Mouse (Mus musculus): ENCODE results near the gene Abo. TPM values are rescaled to one million over a fixed set of nuclear protein-coding genes. Genes with fewer than 3 reads are reported as not detected.
"Not testable (repeated sequence)": the region's sequence is repeated elsewhere in the genome, so short reads cannot be mapped to it uniquely, and the experiment has no call there.

Abo gene
- polyA plus RNA-seq, 1 experiment from 2014 or later, result not detected

DNA sequence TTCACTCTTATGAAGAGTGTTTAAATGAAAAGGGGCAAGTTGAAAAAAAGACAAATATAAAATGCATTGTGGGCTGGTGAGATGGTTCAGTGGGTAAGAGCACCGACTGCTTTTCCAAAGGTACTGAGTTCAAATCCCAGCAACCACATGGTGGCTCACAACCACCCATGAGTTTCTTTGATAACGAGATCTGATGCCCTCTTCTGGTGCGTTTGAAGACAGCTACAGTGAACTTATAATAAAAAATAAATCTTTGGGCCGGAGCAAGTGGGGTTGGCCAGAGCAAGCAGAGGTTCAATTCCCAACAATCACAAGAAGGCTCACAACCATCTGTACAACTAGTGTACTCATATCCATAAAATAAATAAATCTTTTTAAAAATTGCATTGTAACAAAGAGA lies 31.1 kb upstream of the Abo start:
- no peaks in the 10 kb centered on the region for H3K27me3 ChIP-seq (ENCODE audit: control insufficient read depth, insufficient read depth, low read length)
- H3K9me3 ChIP-seq (ENCODE audit: control insufficient read depth, low read length), result no peaks in the 10 kb centered on the region
- peaks cover 83% of the 10 kb centered on the region for H3K36me3 ChIP-seq (ENCODE audit: control insufficient read depth, insufficient read depth, low read length)
- no peaks in the 10 kb centered on the region for H3K4me1 ChIP-seq (ENCODE audit: control insufficient read depth, insufficient read depth, low read length)
- H3K4me2 ChIP-seq (ENCODE audit: low read length), result no peak overlapping the region
- DNase-seq (no peak), ATAC-seq (ENCODE audit: low FRiP score, low TSS enrichment) (no peak)
- WGBS, result 96% methylated on average over 4 of the region's 4 CpGs
- H3K4me3 ChIP-seq (replicated peaks; ENCODE audit: low read depth, low read length), result no peak overlapping the region
- H3K9ac ChIP-seq (replicated peaks; ENCODE audit: low read length), result no peak overlapping the region
- H3K27ac ChIP-seq (replicated peaks; ENCODE audit: low read depth, low read length), result no peak overlapping the region

DNA sequence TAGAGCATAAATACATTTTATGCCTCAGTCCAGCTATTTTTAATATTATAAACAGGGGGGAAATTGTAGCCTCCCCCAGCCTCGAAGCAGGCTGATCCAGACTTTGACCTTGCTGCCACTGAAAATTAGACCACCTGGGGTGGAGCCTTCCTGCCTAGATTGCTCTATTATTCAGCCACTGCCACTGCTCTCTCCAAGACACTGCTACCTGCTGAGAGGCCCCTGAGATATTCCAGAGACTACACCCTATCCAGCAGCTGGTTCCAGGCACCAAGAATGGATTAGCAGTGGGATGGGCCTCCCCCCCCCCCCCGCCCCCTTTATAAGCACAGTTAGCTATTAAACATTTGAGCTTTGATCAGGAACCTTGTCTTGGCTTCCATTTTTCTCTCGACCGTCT lies 21.4 kb upstream of the Abo start:
- H3K36me3 ChIP-seq (ENCODE audit: control insufficient read depth, insufficient read depth, low read length), result peaks cover 27% of the 10 kb centered on the region
- H3K4me2 ChIP-seq (ENCODE audit: low read length); ATAC-seq (ENCODE audit: low FRiP score, low TSS enrichment); H3K9ac ChIP-seq (replicated peaks; ENCODE audit: low read length); H3K4me1 ChIP-seq (ENCODE audit: control insufficient read depth, insufficient read depth, low read length); H3K4me3 ChIP-seq (replicated peaks; ENCODE audit: low read depth, low read length); DNase-seq; H3K27me3 ChIP-seq (ENCODE audit: control insufficient read depth, insufficient read depth, low read length); H3K9me3 ChIP-seq (ENCODE audit: control insufficient read depth, low read length); H3K27ac ChIP-seq (replicated peaks; ENCODE audit: low read depth, low read length): not testable (repeated sequence)
- 40% methylated on average over 4 of the region's 4 CpGs for WGBS

DNA sequence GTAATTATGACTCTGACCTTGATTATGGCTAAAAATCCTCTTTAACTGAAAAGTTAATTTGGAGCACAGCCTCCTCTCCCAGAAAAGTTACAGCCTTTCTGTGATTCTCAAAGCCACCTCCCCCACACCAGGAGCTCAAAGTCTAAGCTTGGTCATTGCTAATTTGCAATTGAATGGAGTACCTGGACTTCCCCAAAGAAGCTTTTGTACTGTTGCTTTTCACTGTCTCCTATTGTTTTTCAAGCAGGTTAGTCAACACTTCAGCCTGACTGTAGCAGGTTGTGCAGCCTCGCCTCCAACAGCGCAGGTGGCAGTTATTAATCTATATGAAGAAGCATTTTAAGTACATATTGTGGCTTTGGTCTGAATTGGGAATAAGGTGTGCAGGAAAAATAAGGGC lies 20.8 kb upstream of the Abo start:
- not testable (repeated sequence) for H3K27ac ChIP-seq (replicated peaks; ENCODE audit: low read depth, low read length); DNase-seq; H3K4me2 ChIP-seq (ENCODE audit: low read length); H3K9ac ChIP-seq (replicated peaks; ENCODE audit: low read length); H3K4me3 ChIP-seq (replicated peaks; ENCODE audit: low read depth, low read length); H3K9me3 ChIP-seq (ENCODE audit: control insufficient read depth, low read length); H3K4me1 ChIP-seq (ENCODE audit: control insufficient read depth, insufficient read depth, low read length); H3K27me3 ChIP-seq (ENCODE audit: control insufficient read depth, insufficient read depth, low read length); ATAC-seq (ENCODE audit: low FRiP score, low TSS enrichment)
- peaks cover 20% of the 10 kb centered on the region for H3K36me3 ChIP-seq (ENCODE audit: control insufficient read depth, insufficient read depth, low read length)
- WGBS, result 67% methylated on average over 2 of the region's 2 CpGs

DNA sequence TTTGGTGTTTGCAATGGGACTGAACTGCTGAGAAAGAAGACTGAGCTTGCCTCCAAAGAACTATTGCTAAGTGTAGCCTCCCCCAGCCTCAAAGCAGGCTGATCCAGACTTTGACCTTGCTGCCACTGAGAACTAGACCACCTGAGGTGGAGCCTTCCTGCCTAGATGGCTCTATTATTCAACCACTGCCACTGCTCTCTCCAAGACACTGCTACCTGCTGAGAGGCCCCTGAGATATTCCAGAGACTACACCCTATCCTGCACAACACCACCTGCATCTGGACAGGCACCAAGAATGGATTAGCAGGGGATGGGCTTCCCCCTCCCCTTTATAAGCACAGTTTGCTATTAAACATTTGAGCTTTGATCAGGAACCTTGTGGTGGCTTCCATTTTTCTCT lies 13.8 kb upstream of the Abo start:
- 0 out of 2 replicates have a peak, but pooled peaks cover 3% of the 10 kb centered on the region for H3K9me3 ChIP-seq (ENCODE audit: control insufficient read depth, low read length)
- no peak for ATAC-seq (ENCODE audit: low FRiP score, low TSS enrichment)
- no peaks in the 10 kb centered on the region for H3K36me3 ChIP-seq (ENCODE audit: control insufficient read depth, insufficient read depth, low read length)
- H3K27me3 ChIP-seq (ENCODE audit: control insufficient read depth, insufficient read depth, low read length), result no peaks in the 10 kb centered on the region
- no peak overlapping the region for H3K9ac ChIP-seq (replicated peaks; ENCODE audit: low read length)
- no peak overlapping the region for H3K4me2 ChIP-seq (ENCODE audit: low read length)
- H3K4me3 ChIP-seq (replicated peaks; ENCODE audit: low read depth, low read length), result no peak overlapping the region
- H3K27ac ChIP-seq (replicated peaks; ENCODE audit: low read depth, low read length), result no peak overlapping the region
- no peak for DNase-seq
- no peaks in the 10 kb centered on the region for H3K4me1 ChIP-seq (ENCODE audit: control insufficient read depth, insufficient read depth, low read length)

DNA sequence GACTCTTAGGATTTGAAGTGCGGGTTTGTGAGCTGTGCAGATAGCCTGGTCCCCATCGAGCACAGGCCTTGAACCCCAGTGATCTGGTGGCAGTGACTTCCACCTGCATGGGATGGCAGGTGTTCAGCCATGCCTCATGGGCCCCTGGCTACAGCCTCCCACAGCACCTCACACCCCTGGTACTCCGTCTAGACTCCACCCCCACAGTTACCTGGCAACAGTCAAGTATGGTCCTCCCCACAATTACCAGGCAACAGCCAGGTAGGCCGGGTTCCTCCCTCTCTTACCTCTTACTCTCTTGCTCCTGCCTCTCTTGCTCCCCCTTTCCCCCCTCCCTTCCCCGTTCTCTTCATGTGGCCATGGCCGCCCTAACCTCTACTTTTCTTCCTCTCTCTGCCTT lies 5.9 kb upstream of the Abo start:
- no peak overlapping the region for H3K9ac ChIP-seq (replicated peaks; ENCODE audit: low read length)
- no peaks in the 10 kb centered on the region for H3K27me3 ChIP-seq (ENCODE audit: control insufficient read depth, insufficient read depth, low read length)
- H3K9me3 ChIP-seq (ENCODE audit: control insufficient read depth, low read length), result no peaks in the 10 kb centered on the region
- no peak overlapping the region for H3K4me3 ChIP-seq (replicated peaks; ENCODE audit: low read depth, low read length)
- 70% methylated on average over 6 of the region's 6 CpGs for WGBS
- no peaks in the 10 kb centered on the region for H3K36me3 ChIP-seq (ENCODE audit: control insufficient read depth, insufficient read depth, low read length)
- H3K4me2 ChIP-seq (ENCODE audit: low read length), result no peak overlapping the region
- ATAC-seq (ENCODE audit: low FRiP score, low TSS enrichment), result no peak
- no peak for DNase-seq
- H3K4me1 ChIP-seq (ENCODE audit: control insufficient read depth, insufficient read depth, low read length), result no peaks in the 10 kb centered on the region
- H3K27ac ChIP-seq (replicated peaks; ENCODE audit: low read depth, low read length), result no peak overlapping the region

DNA sequence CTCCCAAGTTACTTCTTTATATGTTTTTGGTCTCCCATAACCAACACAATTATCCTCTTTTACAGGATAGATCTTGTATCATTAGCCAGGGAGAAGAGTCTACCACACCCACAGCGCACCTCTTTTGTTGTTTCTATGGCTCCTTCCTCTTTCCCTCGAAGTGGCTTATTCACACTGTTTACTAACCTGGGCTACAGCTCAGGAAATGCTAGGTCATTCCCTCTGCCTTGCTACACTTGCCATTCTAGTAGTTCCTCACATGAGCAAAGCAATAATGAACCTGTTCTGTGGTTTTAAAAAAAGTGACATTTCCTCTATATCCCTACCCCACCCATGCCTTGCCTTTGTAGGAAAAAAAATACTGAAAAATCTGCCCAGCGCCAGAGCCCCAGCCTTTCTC lies 1.9 kb downstream of the Abo start:
- H3K9me3 ChIP-seq (ENCODE audit: control insufficient read depth, low read length), result no peaks in the 10 kb centered on the region
- H3K4me2 ChIP-seq (ENCODE audit: low read length), result no peak overlapping the region
- ATAC-seq (ENCODE audit: low FRiP score, low TSS enrichment) (no peak), DNase-seq (no peak)
- H3K27ac ChIP-seq (replicated peaks; ENCODE audit: low read depth, low read length), result no peak overlapping the region
- H3K36me3 ChIP-seq (ENCODE audit: control insufficient read depth, insufficient read depth, low read length), result no peaks in the 10 kb centered on the region
- H3K4me1 ChIP-seq (ENCODE audit: control insufficient read depth, insufficient read depth, low read length), result no peaks in the 10 kb centered on the region
- no peaks in the 10 kb centered on the region for H3K27me3 ChIP-seq (ENCODE audit: control insufficient read depth, insufficient read depth, low read length)
- H3K4me3 ChIP-seq (replicated peaks; ENCODE audit: low read depth, low read length), result no peak overlapping the region
- WGBS, result 86% methylated on average over 3 of the region's 3 CpGs
- no peak overlapping the region for H3K9ac ChIP-seq (replicated peaks; ENCODE audit: low read length)

DNA sequence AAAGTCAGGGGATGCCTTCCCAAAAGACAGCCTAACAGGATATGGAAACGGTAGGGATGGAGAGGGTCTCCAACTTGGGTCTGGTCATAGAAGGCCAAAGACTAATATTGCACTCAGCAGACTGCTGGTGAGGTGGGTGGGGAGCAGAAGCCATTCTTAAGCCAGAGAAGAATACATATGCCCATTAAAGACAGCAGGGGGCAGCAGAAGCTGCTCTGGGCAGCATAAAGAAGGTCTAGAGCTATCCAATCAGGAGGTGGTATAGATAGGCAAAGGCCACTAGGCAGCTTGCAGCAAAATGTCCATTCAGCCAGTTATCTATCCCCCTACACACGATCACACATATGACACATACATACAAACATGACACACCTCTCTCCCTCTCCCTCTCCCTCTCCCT lies 17.1 kb downstream of the Abo start:
- Histone ChIP-seq H3K4me3 (replicated peaks; ENCODE audit: low read depth, low read length) (no peak overlapping the region), H3K4me2 (ENCODE audit: low read length) (no peak overlapping the region), H3K27ac (replicated peaks; ENCODE audit: low read depth, low read length) (no peak overlapping the region), H3K27me3 (ENCODE audit: control insufficient read depth, insufficient read depth, low read length) (no peaks in the 10 kb centered on the region), H3K4me1 (ENCODE audit: control insufficient read depth, insufficient read depth, low read length) (no peaks in the 10 kb centered on the region), H3K9ac (replicated peaks; ENCODE audit: low read length) (no peak overlapping the region), H3K36me3 (ENCODE audit: control insufficient read depth, insufficient read depth, low read length) (no peaks in the 10 kb centered on the region), H3K9me3 (ENCODE audit: control insufficient read depth, low read length) (no peaks in the 10 kb centered on the region)
- DNase-seq, result peak; percentile 48
- no peak for ATAC-seq (ENCODE audit: low FRiP score, low TSS enrichment)
- WGBS, result 58% methylated on average over 2 of the region's 2 CpGs

DNA sequence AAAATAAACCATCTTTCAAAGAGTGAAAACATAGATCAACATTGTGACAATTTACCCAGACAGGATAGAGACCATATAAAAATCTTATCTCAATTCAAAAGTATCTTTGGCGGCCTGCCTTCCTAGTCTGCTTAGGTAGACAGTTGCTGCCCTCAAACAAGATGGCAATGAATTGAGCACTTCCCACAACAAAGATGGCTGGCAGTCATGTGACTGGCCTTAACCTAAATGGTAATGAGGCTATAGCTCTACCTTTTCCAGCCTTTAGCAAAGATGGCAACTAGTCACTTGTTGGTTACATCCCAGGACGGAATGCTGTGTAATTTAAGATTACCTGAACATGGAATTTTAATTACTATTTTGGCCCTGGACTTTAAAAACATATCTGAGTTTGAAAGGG lies 32.3 kb downstream of the Abo start:
- Histone ChIP-seq H3K9ac (replicated peaks; ENCODE audit: low read length) (no peak overlapping the region), H3K4me3 (replicated peaks; ENCODE audit: low read depth, low read length) (no peak overlapping the region)
- 93% methylated on average over 2 of the region's 2 CpGs for WGBS

DNA sequence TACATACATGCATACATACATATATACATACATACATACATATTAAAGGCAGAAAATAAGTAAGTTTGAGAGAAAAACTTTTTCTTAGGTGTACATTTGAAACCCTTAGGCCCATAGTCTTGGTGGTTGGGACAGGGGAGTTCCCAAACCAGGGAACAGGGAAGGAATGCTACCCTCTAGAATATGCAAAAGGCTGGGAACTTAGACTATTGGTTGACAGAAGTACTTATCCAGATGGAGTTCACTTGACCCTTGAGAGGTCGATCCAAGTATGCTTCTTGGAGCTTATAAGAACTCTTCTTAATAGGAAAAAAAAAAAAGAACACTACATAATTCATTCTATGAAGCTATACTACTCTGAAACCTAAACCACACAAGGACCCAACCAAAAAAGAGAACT lies 36.7 kb downstream of the Abo start:
- H3K4me3 ChIP-seq (replicated peaks; ENCODE audit: low read depth, low read length), result no peak overlapping the region
- 85% methylated on average over 1 of the region's 1 CpGs for WGBS
- ATAC-seq (ENCODE audit: low FRiP score, low TSS enrichment) (no peak), DNase-seq (no peak)
- H3K9ac ChIP-seq (replicated peaks; ENCODE audit: low read length), result no peak overlapping the region
- H3K36me3 ChIP-seq (ENCODE audit: control insufficient read depth, insufficient read depth, low read length), result no peaks in the 10 kb centered on the region
- H3K9me3 ChIP-seq (ENCODE audit: control insufficient read depth, low read length), result no peaks in the 10 kb centered on the region
- no peak overlapping the region for H3K4me2 ChIP-seq (ENCODE audit: low read length)
- no peak overlapping the region for H3K27ac ChIP-seq (replicated peaks; ENCODE audit: low read depth, low read length)
- no peaks in the 10 kb centered on the region for H3K27me3 ChIP-seq (ENCODE audit: control insufficient read depth, insufficient read depth, low read length)
- no peaks in the 10 kb centered on the region for H3K4me1 ChIP-seq (ENCODE audit: control insufficient read depth, insufficient read depth, low read length)

More for the DNA sequence above, 32.3 kb downstream of the Abo start:
- H3K36me3 ChIP-seq (ENCODE audit: control insufficient read depth, insufficient read depth, low read length), result no peaks in the 10 kb centered on the region
- H3K4me1 ChIP-seq (ENCODE audit: control insufficient read depth, insufficient read depth, low read length), result no peaks in the 10 kb centered on the region
- no peak overlapping the region for H3K4me2 ChIP-seq (ENCODE audit: low read length)
- no peak for DNase-seq
- H3K27ac ChIP-seq (replicated peaks; ENCODE audit: low read depth, low read length), result no peak overlapping the region
- no peak for ATAC-seq (ENCODE audit: low FRiP score, low TSS enrichment)
- H3K9me3 ChIP-seq (ENCODE audit: control insufficient read depth, low read length), result no peaks in the 10 kb centered on the region
- H3K27me3 ChIP-seq (ENCODE audit: control insufficient read depth, insufficient read depth, low read length), result no peaks in the 10 kb centered on the region

Data from midbrain, embryonic 14.5 days (tissue).